In genomic region chr11:35273416-35273815, GRCm38 (mm10) we compare ENCODE assay signal across 11 mouse cellular contexts.
A peak's percentile ranks its signal among the peaks of the same experiment; 100 is the strongest.
DNase-seq lines count a peak whose midpoint lies in the region; ATAC-seq lines count a peak whose summit lies in the region.
"Had no signal": no experiment of that assay in that cellular context is flagged by ENCODE, and none has a peak within 500 bp of the region (broad histone marks: within the 10 kb centered on the region; RNA-seq: fewer than 3 reads in every experiment).

No protein-coding gene starts in this region.

- H3K36me3 ChIP-seq in limb, embryonic 12.5 days = no peaks in the 10 kb centered on the region
- H3K36me3 ChIP-seq: forebrain, embryonic 12.5 days; liver, embryonic 12.5 days had no signal

- no peaks in the 10 kb centered on the region for H3K27me3 ChIP-seq in limb, embryonic 12.5 days
- H3K27me3 ChIP-seq: liver, embryonic 12.5 days had no signal

- no peaks in the 10 kb centered on the region for H3K9me3 ChIP-seq in limb, embryonic 12.5 days
- H3K9me3 ChIP-seq: forebrain, embryonic 12.5 days; liver, embryonic 12.5 days had no signal

- 11% methylated on average over 10 of the region's 10 CpGs for WGBS in limb, embryonic 12.5 days

- peak overlapping the region; percentile 60 for H3K27ac ChIP-seq in limb, embryonic 12.5 days
- H3K27ac ChIP-seq: forebrain, embryonic 12.5 days; liver, embryonic 12.5 days had no signal

- H3K9ac ChIP-seq in limb, embryonic 12.5 days (replicated peaks) = no peak overlapping the region
- H3K9ac ChIP-seq: forebrain, embryonic 12.5 days; liver, embryonic 12.5 days had no signal

- peak overlapping the region; percentile 3 for H3K4me2 ChIP-seq in limb, embryonic 12.5 days
- H3K4me2 ChIP-seq: forebrain, embryonic 12.5 days; liver, embryonic 12.5 days had no signal

- H3K4me3 ChIP-seq in limb, embryonic 12.5 days (replicated peaks) = no peak overlapping the region
- H3K4me3 ChIP-seq: forebrain, embryonic 12.5 days; liver, embryonic 12.5 days had no signal

- DNase-seq in kidney, adult 9 months = peak; percentile 37
- DNase-seq in kidney, adult 18-20 months = no peak
- DNase-seq in embryo, embryonic 10.5 days (ENCODE audit: low spot score) = peak; percentile 47
- DNase-seq in gastrocnemius, postnatal 25 days = peak; percentile 47
- DNase-seq in right cerebral cortex, postnatal 36 days (ENCODE audit: low spot score in 2 of 2) = no peak
- no peak for DNase-seq in right cerebral cortex, adult 2 months (ENCODE audit: low spot score in 2 of 2)
- DNase-seq: lung, postnatal 4 days had no signal

- no peak for ATAC-seq in limb, embryonic 12.5 days (ENCODE audit: insufficient number of reproducible peaks, insufficient read depth, low FRiP score, low TSS enrichment, low read depth)
- ATAC-seq: hindbrain, embryonic 16.5 days; liver, embryonic 12.5 days had no signal

- peaks cover 84% of the 10 kb centered on the region for H3K4me1 ChIP-seq in limb, embryonic 12.5 days (replicated peaks)
- H3K4me1 ChIP-seq: liver, embryonic 12.5 days had no signal

Comparison
In these comparisons a context has a peak if more than half of its experiments do, and no peak if none do; other contexts are left out.
1. DNase-seq: peak in kidney, adult 9 months (single experiment), embryo, embryonic 10.5 days (single experiment) and gastrocnemius, postnatal 25 days (single experiment); none in kidney, adult 18-20 months (single experiment), right cerebral cortex, postnatal 36 days (0 of 2) and right cerebral cortex, adult 2 months (0 of 2).